Mouse (Mus musculus) activated CD4-positive, CD25-positive, alpha-beta regulatory T cell, adult 4 months (primary cell): ENCODE data around the gene Cnpy3. TPM values are rescaled to one million over a fixed set of nuclear protein-coding genes. Genes with fewer than 3 reads are reported as not detected.

Experiments
- ATAC-seq: one replicate; pipeline ENCODE4 v1.8.0; 2017
- polyA plus RNA-seq, 2 experiments: library from polyadenylated mRNA; unstranded; fragments of 100-300 nt; shearing (Covaris generic); gene quantifications; one replicate each; pipeline ENCODE4 v1.2.1; 2017

The Cnpy3 gene
- polyA plus RNA-seq, 2 experiments from 2014 or later = 19.2 to 21.6 TPM

DNA sequence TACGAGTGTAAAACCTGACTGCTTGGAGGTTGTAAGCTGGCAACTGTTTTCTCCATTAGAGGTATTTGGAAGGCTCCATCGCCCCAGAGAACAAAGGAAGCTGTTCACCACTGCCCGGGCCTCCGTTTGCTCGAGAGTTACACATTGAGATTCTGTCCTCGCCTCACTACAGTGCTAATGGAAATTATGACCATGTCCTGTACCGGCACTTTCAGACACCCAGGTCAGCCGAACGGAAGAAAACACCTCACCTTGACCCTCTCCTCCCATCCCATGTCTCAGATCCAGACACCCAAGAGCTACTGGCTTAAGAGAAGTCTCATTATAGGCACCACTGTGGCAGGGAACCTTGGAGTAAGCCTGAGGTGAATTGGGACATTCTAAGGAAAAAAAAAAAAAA lies 38.2 kb downstream of the Cnpy3 start:
- ATAC-seq = no peak

DNA sequence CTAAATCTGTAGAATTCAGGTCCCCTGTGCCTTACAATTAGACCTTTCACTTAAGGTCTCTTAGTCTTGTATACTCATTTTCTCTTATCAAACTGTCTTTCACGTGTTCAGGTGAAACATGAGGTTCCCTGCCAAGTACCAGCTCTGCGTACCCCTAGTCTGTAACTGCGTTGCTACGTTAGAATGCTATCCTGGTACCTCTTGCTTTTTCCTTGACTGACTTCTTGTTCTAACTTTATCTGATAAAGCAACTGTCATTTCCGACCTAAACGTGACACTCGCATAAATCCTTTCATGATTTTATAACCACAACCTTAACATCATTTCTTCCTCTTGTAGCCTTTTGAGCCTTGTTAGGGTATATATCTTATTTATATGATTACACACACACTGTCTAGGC lies 39.6 kb downstream of the Cnpy3 start:
- peak; percentile 15 for ATAC-seq

DNA sequence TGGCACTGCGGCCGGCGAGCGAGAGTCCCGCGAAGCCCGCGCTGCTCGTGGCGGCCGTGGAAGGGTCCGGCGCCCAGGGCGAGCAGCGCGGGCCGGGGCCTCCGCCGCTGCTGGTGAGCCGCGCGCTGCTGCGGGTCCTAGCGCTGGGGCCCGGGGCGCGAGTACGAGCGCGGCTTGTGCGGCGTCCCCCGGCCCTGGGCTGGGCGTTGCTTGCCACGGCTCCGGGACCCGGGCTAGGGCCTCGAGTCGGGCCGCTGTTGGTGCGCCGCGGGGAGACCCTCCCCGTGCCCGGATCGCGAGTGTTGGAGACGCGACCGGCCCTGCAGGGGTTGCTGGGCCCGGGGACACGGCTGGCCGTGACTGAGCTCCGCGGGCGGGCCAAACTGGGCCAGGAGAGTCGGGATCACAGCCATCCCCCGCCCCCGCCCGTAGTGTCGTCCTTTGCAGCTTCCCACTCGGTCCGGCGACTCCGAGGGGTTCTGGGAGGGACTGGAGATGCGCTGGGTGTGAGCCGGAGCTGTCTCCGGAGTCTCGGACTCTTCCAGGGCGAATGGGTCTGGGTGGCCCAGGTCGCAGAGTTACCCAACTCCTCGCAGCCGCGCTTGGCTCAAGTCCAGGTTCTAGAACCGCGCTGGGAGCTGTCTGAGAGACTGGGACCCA lies 40.3 kb downstream of the Cnpy3 start:
- peak; percentile 20 for ATAC-seq

DNA sequence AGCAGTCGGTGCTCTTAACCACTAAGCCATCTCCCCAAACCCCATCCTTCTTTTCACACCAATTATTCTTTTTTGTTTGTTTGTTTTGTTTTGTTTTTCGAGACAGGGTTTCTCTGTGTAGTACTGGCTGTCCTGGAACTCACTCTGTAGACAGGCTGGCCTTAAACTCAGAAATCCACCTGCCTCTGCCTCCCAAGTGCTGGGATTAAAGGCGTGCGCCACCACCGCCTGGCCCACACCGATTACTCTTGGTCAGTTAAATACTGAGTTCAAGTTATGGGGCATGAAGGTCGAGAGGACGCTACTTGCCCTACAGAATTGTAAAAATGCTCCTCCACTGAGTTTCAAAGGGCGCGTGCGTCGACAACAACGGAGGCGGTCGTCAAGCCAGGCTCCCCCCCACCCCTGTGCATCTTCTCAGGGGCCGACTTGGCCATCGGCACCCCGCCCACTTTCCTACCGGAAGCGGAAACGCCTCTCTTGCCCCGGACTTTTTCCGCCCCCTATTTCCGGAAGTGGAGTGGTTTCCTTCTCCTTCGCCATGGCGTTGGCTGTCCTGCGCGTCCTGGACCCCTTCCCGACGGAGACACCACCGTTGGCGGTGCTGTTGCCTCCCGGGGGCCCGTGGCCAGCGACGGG lies 40.9 kb downstream of the Cnpy3 start, which contains the start of gene Pex6:
Gene Pex6 (plus strand): TSS at position 505 of the 639 bp plus-strand sequence.
- peak; percentile 82 for ATAC-seq

DNA sequence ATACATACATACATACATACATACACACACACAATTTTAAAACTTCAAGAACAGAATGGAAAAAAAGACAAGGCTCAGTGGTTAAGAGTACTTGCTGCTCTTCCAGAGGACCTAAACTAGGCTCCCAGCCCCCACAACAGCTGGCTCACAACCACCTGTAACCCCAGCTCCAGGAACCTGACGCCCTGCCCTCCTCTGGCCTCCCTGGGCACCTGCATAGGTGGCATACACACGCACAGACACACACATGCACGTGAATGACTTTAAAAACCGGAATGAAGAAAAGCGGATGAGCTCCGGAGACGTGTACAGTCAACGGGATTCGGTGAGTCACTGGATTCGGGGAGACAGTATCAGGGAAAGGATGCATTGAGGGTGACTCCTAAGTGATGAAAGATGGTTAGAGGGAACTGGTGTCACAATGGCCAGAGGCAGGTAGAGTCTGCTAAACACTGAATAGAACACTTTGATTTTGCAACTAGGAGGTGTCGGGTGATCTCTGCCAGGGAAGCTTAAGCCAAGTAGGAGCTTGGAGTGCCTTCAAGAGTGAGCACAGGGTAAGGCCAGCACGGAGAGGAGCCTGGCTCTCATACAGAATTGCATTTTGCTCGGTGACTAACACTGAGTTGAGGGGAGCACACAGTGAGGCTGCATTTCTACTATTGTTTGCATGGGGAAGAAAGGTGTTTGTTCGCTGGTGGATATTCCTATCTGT lies 45.5 kb downstream of the Cnpy3 start:
- no peak for ATAC-seq

DNA sequence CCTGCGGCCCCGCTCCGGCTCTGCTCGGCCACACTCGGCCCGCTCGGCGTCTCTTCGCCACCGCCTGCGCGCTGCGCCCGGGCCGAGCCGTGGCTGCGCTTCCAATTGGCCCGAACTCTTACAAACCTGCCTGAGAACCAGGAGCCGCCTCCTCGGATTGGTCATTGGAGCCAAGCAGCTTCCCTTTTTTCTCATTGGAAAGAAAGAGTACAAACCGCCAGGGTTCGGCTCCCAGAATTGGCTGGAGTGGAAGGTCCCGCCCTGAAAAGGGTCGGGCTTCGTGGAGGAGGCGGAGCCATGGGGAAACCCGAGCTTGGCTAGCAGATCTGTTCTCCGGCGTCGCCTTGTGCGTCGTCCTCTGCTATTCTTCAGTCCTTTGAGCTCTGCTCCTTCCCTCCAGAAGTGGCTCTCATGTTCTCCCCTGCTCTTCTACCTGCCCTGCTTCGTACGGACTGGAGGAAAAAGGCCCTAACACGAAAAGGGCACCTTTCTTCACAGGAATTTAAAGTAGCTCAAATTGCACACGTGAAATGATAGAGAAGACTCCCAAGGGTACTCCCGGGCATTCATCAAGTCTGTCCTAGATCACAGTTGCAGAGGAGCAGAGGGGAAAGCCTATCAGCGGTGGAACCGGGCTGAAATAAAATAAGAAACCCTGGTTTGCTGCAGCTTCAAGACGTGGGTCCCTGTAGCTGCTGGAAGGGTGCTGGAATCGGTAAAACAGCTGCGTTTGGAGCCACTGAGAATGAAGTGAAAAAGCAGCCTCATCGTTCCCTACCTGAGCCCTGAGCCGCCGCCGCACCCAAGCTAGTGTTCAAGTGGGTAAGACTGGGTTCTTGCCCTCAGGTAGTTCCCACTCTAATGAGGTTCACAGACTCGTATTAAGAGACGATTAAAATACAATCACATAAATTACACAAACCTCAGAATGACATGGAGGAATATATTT lies 46.9 kb downstream of the Cnpy3 start, which contains the start of gene Ppp2r5d:
Gene Ppp2r5d (minus strand): TSS at position 225 of the 949 bp plus-strand sequence.
- ATAC-seq = peak; percentile 98

DNA sequence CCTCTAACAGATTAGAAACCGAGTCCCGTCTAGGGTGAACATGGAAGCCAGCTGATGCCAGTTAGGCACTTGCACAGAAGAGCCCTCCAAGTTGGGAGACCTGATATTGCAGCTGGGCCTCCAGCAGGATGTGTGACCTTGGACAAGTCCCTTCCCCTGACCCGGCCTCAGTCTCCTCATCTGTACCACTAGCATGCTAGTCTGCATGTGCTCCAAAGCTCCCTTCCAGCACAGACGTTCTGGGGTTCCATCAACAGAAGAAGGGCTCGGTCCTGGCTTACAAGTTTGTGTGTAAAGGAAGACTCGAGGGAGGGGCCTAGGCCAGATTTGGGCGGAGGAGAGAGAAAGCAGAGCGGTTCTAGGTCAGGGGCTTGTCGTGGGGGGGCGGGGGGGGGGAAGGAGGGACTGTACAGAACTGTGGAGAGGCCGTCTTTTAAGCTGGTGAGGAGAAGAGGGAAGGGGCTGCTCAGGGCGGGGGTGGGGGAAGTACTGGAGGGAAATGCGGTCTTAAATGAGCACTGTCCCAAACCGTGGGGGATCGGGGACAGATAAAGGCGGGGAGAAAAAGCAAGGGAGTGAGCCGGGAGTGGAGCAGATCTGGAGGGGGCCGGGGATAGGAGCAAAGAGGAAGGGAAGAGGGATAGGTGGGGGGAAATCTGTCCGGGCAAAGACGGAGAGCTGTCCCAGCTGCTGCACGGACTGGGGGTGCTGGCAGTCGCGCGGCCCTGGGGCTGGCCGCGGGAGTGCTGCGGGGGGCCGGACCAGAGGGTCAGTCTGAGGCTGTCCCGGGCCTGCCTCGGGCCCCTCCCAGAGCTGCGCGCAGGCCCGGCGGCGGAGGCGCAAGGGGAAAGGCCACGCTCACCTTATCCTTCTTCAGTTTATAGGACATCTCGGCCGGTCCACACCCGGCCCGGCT lies 47.8 kb downstream of the Cnpy3 start:
- ATAC-seq = peak; percentile 2

DNA sequence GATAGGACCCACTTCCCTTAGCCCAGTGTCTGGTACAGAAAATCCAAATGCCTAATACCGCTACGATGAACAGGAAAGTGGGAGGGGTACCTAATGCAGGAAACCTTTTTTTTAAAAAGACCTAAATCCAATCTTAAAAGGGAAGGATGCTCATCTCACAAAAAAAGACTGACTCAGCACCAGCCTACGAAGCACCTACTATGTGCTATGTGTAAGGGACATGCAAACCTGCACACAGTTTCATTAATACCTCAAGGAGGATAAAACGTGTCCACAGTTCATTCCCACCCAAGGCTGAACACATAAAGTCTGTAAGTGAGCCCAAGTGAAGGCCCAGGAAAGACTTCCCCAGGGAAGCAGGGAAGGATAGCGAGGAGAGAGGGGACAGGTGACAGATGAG lies 49.5 kb downstream of the Cnpy3 start:
- ATAC-seq = no peak

DNA sequence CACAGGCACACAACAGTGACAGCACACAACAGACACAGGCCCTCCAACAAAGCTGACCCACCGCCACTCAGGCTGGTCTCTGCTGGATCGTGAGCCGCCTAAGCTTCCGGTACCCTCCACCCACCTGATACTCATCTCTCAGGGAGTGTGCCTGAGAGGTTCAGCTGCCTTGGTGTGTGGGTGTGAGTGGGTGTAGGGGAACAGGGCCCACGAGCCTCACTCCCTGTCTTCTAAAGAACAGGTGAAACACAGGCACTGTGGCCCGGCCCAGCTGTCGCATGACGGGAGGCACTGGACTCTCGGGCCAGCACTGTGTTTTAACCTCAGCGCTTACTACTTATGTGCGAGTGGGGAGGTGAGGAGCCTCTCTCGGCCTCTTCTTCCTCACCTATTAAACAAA lies 49.9 kb downstream of the Cnpy3 start:
- ATAC-seq = no peak

DNA sequence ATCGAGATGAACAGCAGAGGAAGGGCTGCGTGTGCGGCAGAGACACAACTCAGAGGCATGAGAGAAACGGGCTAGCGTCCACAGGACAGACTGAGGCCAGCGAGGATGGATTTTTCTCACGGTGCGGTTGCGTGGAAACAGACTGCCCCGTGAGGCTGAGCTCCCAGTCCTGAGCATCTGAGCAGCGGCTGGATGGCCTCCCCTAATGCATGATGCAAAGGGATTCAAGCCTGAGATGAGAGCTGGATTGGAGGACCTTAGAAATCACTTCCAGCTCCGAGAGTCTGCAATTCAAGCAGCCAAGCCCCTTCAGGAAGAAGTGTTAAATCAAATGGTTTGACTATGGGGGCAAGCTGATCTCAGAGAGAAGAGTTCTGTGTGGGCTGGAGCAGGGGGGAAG lies 50.5 kb downstream of the Cnpy3 start:
- no peak for ATAC-seq

DNA sequence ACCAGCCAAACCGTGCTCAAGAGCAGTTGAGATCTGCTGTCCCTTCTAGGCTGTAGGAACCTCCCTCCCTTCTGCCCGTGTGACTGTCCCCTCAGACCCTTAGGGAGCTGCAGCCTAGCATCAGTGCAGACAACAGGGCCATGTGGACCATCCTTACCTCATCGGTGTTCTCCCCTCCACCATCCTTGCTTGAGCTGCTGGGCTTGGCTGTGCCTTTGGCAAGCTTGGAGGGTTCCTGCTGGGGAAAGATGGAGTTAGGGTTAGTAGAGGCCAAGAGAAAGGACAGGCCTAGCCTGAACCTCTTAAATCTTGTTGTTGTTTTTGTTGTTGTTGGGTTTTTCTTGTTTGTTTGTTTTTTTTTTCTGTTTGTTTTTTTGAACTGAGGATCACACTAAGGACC lies 52.1 kb downstream of the Cnpy3 start:
- ATAC-seq = no peak

DNA sequence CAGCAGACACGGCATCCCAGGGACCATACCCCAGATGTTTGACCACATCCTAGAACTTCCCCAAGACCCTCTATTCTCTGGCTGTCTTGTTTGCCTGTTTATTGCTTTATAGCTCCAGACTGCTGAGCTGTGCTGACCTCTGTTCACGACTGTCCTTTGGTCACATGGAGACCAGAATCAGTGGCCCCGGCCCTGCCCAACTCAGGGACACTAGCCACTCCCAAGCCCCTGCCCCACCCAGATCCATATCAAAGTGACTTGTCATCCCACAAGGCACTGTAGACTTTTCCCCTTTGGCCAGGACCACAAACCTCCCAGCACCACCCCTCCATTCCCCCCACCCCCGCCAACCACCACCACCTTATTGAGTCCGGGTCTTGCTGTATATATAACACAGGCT lies 52.8 kb downstream of the Cnpy3 start:
- no peak for ATAC-seq

DNA sequence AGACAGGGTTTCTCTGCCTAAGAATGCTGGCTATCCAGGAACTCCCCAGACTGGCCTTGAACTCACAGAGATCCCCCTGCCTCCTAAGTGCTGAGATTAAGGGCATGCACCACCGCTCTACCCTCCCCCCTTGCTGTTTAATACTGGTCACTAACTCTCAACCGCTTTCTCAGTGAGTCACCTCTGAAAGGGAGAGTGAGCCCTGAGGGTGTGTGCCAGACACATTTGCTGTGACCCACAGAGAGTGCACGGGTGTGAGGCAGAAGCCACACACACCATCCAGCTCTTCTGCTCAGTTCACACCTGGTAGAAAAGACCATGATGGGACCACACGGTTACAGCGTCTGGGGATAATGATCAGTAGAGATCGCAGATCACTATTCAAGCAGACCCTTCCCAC lies 53.5 kb downstream of the Cnpy3 start:
- ATAC-seq = no peak

DNA sequence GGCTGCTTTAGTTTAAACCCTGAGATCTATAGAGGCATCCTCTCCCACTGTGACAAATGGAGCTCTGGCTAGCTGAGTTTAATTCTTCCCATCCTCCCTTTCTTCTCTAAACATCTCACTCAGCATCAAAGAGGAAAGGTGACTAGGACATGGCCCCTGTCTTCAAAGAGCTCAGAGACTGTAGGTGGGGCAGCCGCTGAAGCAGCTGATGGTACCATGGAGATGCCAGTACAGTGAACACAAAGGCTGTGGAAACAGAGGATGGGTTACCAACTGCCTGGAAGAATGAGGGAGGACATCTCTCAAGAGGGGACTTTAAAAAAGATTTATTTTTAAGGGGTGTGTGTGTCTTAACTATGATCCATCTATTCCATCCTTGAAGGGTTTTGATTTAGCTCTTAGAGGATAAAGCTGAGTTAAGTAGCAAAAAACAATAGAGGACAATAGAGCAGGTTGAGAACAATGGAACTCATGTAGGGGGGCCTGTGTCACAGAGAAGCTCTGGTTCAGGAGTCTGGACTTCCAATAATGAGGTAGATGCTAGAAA lies 57.4 kb downstream of the Cnpy3 start:
- no peak for ATAC-seq

DNA sequence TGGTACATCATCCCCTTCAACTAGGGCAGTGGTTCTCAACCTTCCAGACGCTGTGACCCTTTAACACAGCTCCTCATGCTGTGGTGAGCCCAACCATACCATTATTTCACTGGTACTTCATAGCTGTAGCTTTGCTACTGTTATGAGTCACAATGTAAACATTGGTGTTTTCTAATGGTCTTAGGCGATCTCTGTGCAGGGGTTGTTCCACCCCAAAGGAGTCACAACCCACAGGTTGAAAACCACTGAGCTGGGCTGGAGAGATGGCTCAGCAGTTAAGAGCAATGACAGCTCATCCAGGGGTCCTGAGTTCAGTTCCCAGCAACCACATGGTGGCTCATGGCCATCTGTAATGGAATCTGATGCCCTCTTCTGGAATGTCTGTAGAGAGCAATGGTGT lies 60.6 kb downstream of the Cnpy3 start:
- ATAC-seq = no peak

DNA sequence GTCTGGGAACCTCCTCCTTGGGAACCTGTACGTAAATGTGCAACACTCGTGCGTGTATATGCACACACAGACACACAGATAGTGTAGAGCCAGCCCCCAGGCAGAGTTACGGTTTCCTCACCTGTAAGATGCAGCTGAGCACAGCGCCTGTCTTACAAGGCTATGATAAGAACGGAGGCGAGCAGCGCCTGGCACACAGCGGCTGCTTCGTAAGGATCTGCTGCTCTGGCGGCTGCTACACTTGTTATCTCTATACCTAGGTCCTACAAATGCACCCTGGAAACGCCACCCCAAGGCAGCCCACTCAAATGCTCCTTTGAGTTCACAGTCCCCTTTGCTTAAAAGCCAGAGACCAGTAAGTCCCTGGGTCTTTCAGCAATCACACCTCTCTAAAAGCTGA lies 61.3 kb downstream of the Cnpy3 start:
- no peak for ATAC-seq

DNA sequence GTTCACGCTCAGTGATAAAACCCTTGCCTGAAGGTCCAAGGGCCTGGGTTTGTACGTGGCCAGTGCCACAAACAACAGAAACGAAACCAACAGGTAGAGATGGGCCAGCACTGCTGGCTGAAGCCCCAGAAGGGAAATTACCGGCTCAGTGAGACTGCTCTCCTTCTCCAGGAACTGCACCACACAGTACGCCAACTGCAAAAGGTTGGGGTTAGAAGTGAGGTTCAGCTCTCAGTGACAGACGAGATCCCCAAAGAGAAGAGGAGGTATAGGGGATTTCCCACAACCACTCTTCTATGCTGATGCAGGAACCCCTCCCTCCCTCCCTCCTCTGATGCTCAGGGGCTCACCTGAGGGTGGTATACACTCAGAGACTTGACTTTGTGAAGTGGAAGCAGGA lies 66.1 kb downstream of the Cnpy3 start:
- ATAC-seq = peak; percentile 77
